Mouse (Mus musculus) lung, postnatal 10 days (tissue): Measurements from ENCODE around the gene Ddx19a.
"Not testable (repeated sequence)": the region's sequence is repeated elsewhere in the genome, so short reads cannot be mapped to it uniquely, and the experiment has no call there.

ENCODE experiments used
- DNase-seq: peaks from one replicate; pipeline ENCODE4 v3.0.0; 2021

Gene Ddx19a

GRCm38 (mm10) chr8:110969910-110970770 is 27.5 kb downstream of the Ddx19a start:
- peak; percentile 95 for DNase-seq

- DNase-seq: no peak
Measured at GRCm38 (mm10) chr8:110967326-110967725, 30.3 kb downstream of the Ddx19a start.

- DNase-seq: peak; percentile 71
Measured at GRCm38 (mm10) chr8:110966586-110966985, 31.0 kb downstream of the Ddx19a start.

GRCm38 (mm10) chr8:110965594-110965993 is 32.0 kb downstream of the Ddx19a start:
- DNase-seq: peak; percentile 95

- no peak for DNase-seq
Measured at GRCm38 (mm10) chr8:110964666-110965065, 32.9 kb downstream of the Ddx19a start.

GRCm38 (mm10) chr8:110963051-110963450 is 34.5 kb downstream of the Ddx19a start:
- DNase-seq: no peak

- no peak for DNase-seq
Measured at GRCm38 (mm10) chr8:110959906-110960305, 37.7 kb downstream of the Ddx19a start.

- DNase-seq: no peak
Measured at GRCm38 (mm10) chr8:110959071-110959780, 38.4 kb downstream of the Ddx19a start.

GRCm38 (mm10) chr8:110958553-110958952 is 39.0 kb downstream of the Ddx19a start:
- not testable (repeated sequence) for DNase-seq

- no peak for DNase-seq
Measured at GRCm38 (mm10) chr8:110958135-110958534, 39.5 kb downstream of the Ddx19a start.

GRCm38 (mm10) chr8:110957471-110957870 is 40.1 kb downstream of the Ddx19a start:
- no peak for DNase-seq

- DNase-seq: no peak
Measured at GRCm38 (mm10) chr8:110956619-110957450, 40.8 kb downstream of the Ddx19a start.

GRCm38 (mm10) chr8:110954776-110955175 is 42.8 kb downstream of the Ddx19a start:
- no peak for DNase-seq

- DNase-seq: peak; percentile 45
Measured at GRCm38 (mm10) chr8:110950065-110950484, 47.5 kb downstream of the Ddx19a start.

- no peak for DNase-seq
Measured at GRCm38 (mm10) chr8:110945716-110946115, 51.9 kb downstream of the Ddx19a start.

GRCm38 (mm10) chr8:110944276-110944876 is 53.2 kb downstream of the Ddx19a start:
- DNase-seq: no peak

GRCm38 (mm10) chr8:110941453-110941948 is 56.1 kb downstream of the Ddx19a start:
- peak; percentile 89 for DNase-seq

- DNase-seq: no peak
Measured at GRCm38 (mm10) chr8:110940682-110941452, 56.7 kb downstream of the Ddx19a start.

GRCm38 (mm10) chr8:110938882-110939589 is 58.6 kb downstream of the Ddx19a start:
- DNase-seq: peak; percentile 69

GRCm38 (mm10) chr8:110936217-110936616 is 61.4 kb downstream of the Ddx19a start:
- no peak for DNase-seq

- no peak for DNase-seq
Measured at GRCm38 (mm10) chr8:110933272-110933671, 64.3 kb downstream of the Ddx19a start.
